In genomic region chr12:82275767-82276166, GRCm38 (mm10) we compare ENCODE assay signal across 8 mouse cellular contexts.
DNase-seq lines count a peak whose midpoint lies in the region; ATAC-seq and TF ChIP-seq lines count a peak whose summit lies in the region.

No protein-coding gene starts in this region.

- no peak overlapping the region for H3K4me2 ChIP-seq in lung, embryonic 14.5 days
- H3K4me2 ChIP-seq in heart, embryonic 11.5 days: no peak overlapping the region

- WGBS in lung, embryonic 14.5 days: 29% methylated on average over 5 of the region's 5 CpGs
- WGBS in heart, embryonic 11.5 days (ENCODE audit: insufficient replicate concordance): 41% methylated on average over 5 of the region's 5 CpGs

- peak overlapping the region; percentile 16; the same call in 1 of the 2 replicates for H3K27ac ChIP-seq in lung, embryonic 14.5 days (ENCODE audit: low read depth)
- H3K27ac ChIP-seq in heart, embryonic 11.5 days (ENCODE audit: low read depth, low read length): 0 out of 2 replicates have a peak overlapping the region, but pooled peaks have one; percentile 29

- no peaks in the 10 kb centered on the region for H3K27me3 ChIP-seq in lung, embryonic 14.5 days (ENCODE audit: insufficient read depth, low read length)
- no peaks in the 10 kb centered on the region for H3K27me3 ChIP-seq in heart, embryonic 11.5 days (ENCODE audit: control insufficient read depth, insufficient read depth, low read length)

- no peak for TF ChIP-seq CTCF in lung, embryonic 14.5 days (IDR thresholded peaks at IDR 0.05; ENCODE audit: low read depth)

- H3K36me3 ChIP-seq in lung, embryonic 14.5 days (ENCODE audit: insufficient read depth): no peaks in the 10 kb centered on the region
- H3K36me3 ChIP-seq in heart, embryonic 11.5 days (ENCODE audit: control insufficient read depth, insufficient read depth, low read length): no peaks in the 10 kb centered on the region

- DNase-seq in lung, embryonic 14.5 days: peak; percentile 63
- DNase-seq in lung, postnatal 4 days: no peak
- DNase-seq in thymus, postnatal 36 days: no peak
- no peak for DNase-seq in kidney, postnatal 14 days
- no peak for DNase-seq in thymus, postnatal 25 days

- no peak overlapping the region for H3K4me3 ChIP-seq in lung, embryonic 14.5 days (ENCODE audit: low read depth, low read length)
- H3K4me3 ChIP-seq in heart, embryonic 11.5 days (ENCODE audit: low read depth, low read length): no peak overlapping the region

- no peaks in the 10 kb centered on the region for H3K9me3 ChIP-seq in lung, embryonic 14.5 days (ENCODE audit: low read depth, low read length)
- no peaks in the 10 kb centered on the region for H3K9me3 ChIP-seq in heart, embryonic 11.5 days (replicated peaks; ENCODE audit: control insufficient read depth, low read length)

- no peak overlapping the region for H3K9ac ChIP-seq in lung, embryonic 14.5 days
- no peak overlapping the region for H3K9ac ChIP-seq in heart, embryonic 11.5 days (ENCODE audit: low read depth, low read length)

- 0 out of 2 replicates have a peak, but pooled peaks cover 3% of the 10 kb centered on the region for H3K4me1 ChIP-seq in lung, embryonic 14.5 days (ENCODE audit: insufficient read depth)
- peaks cover 15% of the 10 kb centered on the region for H3K4me1 ChIP-seq in heart, embryonic 11.5 days (ENCODE audit: control insufficient read depth, insufficient read depth, low read length)

- peak; percentile 54 for ATAC-seq in lung, embryonic 14.5 days (ENCODE audit: insufficient read depth)
- ATAC-seq in common myeloid progenitor, adult 5-6 weeks (replicated peaks; ENCODE audit: low read depth, poor library complexity, severe bottlenecking): peak; percentile 57; the same call in 1 of the 2 replicates
- ATAC-seq in heart, embryonic 11.5 days (replicated peaks; ENCODE audit: insufficient number of reproducible peaks, low FRiP score, low TSS enrichment): no peak
- peak; percentile 82 for ATAC-seq in megakaryocyte, adult 5-6 weeks (ENCODE audit: poor library complexity, severe bottlenecking)
